Mouse (Mus musculus) CD8-positive naive resting alpha-beta T cell, adult 2 months (primary cell): ENCODE data around the gene Nid2.

Experiments
- DNase-seq, 2 experiments: peaks; one replicate each; pipeline ENCODE4 v3.0.0; 2022; ENCODE audit warnings: low read depth in 2 of 2, low spot score in 2 of 2

Nid2 gene

DNA sequence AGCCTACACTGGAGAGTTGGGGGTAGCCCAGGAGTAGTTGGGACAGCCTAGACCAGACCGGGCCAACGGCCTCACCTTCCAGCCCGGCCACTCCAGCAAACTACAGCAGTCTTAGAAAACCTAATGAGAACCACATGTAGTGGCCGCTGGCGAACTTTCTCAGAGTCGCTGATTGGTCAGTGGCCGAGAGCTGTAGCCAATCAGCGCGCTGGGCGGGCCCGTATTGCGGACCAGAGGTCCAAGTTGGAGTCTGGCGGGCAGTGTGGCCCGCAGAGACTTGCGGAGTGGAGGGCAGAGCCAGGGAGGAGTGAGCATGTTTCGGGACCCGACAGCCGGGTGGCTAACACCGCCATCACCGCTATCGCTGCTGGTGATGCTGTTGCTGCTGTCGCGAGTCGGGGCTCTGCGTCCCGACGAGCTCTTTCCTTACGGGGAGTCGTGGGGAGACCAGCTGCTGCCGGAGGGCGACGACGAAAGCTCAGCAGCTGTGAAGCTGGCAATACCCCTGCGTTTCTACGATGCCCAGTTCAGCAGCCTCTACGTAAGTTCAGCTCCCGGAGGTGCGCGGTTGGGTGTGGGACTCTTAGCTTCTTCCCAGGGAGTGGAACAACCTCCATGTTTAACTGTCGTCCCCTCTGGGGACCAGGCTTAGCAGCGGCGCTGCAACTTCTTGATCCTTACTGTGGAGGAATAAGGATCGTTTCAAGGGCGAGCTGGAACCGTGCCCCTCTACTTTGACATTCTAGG is at the start of gene Nid2:
Nid2 (plus strand) TSS at position 241 of the 747 bp plus-strand sequence.
- no peak for DNase-seq

- DNase-seq: no peak
Observed at GRCm38 (mm10) chr14:19701546-19701945, 49.5 kb upstream of the Nid2 start.

DNA sequence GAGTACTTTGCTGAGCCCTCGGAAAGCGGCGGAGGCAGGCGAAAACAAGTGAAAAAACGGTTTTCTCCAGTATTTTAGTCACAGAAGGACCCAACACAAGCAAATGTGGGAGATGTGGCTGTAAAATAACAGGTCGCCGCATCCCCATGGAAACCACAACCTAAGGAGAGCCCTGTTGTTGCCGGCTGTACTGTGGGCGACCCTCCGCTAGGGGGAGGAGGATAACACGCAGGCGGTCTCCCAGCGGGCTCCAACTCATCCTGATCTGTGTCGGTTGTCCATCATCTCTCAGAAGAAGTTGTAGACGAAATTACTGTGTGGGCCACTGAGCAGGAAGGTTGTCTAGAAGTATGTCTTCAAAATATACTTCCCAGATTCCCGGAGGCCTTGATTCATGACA is 45.4 kb upstream of the Nid2 start:
- DNase-seq: peak; percentile 39 to 46

GRCm38 (mm10) chr14:19706454-19706853 is 44.6 kb upstream of the Nid2 start:
- DNase-seq: peak; percentile 41 to 51

DNA sequence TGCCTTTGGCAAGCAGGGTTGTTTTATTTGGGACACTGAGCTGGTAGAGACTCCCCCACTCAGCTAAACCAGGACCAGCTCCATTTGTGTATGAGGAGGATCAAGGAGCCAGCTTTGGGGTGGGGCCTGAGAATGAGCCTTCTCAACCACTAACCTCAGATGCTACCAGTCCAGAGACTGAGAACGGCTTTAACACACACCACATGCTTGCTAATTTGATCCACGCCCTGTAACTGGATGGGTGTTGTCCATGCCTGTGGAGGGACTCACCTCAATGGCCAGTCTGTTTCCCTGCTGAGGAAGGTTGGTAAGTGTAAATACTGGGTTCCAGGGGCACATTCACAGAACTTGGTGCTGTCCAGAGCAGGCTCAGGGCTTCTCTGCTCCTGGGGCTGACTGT is 44.1 kb upstream of the Nid2 start:
- no peak for DNase-seq

DNA sequence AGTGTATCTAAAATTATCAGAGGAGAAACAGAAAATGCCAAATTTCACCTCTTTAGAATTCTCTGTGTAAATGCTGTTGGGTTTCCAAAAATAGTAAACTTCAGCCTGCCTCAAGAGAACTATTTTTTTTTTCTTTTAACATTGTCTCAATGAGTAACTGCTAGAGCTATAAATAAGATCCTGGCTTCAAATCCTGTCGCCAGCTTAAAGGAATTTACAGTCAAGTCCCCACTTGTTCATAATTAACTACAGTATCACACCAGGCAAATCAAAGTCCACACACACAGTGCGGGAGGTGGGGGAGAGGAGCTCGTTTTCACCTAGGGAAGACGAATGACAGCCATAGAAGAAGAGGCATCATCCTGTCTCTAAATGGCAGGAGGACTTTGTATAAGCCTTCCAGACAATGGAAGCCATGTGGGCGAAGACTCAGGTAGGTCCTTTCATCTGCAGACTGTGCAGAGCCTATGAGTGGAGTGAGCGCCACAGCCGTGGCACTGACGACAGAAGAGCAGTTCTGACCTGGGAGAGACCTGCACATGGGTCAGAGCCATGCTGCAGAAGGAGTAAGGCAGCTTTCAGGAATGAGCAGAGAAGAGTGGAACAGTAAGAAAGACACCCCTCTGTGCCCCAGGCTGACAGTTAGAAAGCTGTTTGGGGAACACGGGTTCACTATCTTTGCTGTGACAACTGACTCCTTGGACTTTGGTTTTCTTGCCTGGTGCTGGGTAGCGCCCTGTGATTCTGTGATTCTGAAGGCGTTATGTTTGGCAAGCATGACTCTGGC is 43.2 kb upstream of the Nid2 start:
- no peak for DNase-seq

- no peak for DNase-seq
Observed at GRCm38 (mm10) chr14:19709161-19709560, 41.9 kb upstream of the Nid2 start.

DNA sequence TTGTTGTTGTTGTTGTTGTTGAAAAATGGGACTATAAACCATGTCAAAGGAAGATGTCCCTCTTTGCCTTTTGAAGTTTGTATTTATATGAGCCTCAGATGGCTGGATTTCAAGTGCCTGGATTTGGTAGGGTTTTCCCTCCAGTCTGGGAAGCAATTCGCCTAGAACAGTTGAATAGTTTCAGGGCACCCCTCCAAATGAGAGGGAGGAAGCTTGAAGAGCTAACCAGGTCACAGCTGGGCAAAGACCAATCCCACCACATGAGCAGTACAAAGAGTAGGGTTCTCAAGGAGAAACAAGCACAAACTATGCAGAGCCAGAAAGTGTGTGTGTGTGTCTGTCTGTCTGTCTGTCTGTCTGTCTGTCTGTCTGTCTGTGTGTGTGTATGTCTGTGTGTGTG is 39.3 kb upstream of the Nid2 start:
- no peak for DNase-seq

- DNase-seq: no peak
Observed at GRCm38 (mm10) chr14:19713067-19713466, 38.0 kb upstream of the Nid2 start.

GRCm38 (mm10) chr14:19719077-19719476 is 32.0 kb upstream of the Nid2 start:
- DNase-seq: no peak

DNA sequence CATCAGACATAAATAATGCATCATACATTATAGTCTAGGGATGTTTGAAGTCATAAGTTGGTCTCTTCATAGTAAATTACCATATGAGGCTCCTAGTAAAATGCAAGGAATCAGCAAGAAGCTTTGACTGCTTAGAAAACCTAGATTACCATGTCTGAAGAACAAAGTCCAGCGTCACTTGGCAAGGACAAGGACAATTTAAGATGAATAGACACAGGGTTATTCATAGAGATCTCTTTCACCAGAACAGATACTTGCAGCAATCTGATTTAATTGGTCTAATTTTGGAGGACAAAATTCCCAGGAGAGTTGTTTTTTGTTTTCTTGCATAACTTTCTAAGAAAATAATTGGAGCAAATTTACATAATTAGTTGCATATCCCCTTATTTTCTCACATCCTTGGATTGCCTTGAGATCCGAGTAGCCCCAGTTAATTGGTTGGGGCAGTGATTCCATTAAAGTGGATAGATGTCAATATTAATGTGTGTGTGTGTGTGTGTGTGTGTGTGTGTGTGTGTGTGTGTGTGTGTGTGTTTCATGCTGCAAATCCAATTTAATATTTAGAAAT is 30.9 kb upstream of the Nid2 start:
- no peak for DNase-seq

DNA sequence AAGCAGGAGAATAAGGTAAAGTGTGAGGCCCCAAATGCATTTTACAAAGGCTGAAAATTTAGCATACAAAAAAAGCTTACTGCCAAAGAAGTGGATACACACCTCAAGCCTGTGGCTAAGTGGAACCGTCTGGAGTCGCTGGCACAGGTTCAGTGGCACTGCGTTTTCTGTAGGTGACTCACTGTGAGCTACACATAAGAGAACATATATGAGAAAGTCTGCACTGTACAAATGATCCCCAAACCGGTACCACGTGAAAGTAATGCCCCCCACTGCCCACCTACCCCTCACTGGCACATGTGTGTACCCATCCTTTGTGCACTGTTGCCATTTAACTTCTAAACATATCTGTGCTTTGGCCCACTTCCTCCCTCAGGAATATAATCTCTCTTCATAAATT is 22.8 kb upstream of the Nid2 start:
- no peak for DNase-seq

- no peak for DNase-seq
Observed at GRCm38 (mm10) chr14:19728737-19729136, 22.3 kb upstream of the Nid2 start.

DNA sequence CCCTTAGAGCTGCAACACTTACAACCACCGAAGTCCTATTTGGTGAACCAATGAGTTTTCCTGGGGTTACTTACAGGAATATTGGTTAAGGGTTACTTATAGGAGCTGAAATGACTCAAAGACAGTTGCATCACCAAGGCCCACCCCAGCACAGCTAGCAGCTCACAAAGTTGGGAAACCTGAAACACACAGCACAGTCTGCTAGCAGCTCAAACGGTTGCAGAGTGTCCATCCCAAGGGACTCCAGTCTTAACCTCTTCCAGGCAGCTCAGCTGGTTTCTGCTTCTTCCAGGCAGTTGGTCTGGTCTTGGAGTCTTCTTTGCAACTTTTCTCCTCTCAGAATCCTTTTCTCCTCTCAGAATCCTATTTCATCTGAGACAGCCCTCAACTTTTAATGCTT is 19.0 kb upstream of the Nid2 start:
- DNase-seq: no peak

DNA sequence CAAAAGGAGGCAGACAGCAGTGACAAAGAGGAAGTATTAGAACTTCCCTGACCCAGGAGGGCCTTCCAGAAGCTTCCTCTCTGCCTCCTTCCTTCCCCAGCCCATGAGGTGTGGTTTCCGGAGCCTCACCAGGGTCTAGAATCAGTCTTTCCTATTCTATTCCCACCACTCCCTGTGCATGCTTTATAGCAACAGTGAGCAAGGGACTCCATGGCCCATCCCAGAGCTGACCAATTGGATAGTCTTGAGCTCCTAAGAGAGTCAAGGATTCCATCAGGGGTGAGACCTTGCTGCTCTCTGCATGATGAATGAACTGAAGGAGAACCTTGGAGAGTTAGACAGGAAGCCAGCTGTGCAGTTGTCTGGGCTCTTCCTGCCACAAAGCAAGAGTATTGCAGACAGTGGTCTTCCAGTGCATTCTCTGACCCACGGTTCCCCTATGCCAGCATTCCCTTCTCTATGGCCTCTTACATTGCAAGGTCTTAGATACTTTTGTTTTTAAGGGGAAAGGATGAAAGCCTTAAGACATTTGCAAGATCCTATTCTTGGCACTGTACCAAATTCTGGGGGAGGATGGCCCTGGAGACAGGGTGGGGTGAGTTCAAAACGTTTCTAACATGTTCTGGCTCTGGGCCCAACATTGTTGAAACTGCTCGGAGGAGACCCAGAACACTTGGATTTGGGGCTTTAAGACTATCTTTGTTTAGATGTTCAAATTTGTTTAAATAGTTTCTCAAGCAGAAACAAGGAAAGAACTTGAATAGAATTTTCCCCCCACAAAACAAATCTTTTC is 17.4 kb upstream of the Nid2 start:
- DNase-seq: no peak

GRCm38 (mm10) chr14:19735303-19735702 is 15.8 kb upstream of the Nid2 start:
- no peak for DNase-seq

GRCm38 (mm10) chr14:19737568-19737967 is 13.5 kb upstream of the Nid2 start:
- no peak for DNase-seq

DNA sequence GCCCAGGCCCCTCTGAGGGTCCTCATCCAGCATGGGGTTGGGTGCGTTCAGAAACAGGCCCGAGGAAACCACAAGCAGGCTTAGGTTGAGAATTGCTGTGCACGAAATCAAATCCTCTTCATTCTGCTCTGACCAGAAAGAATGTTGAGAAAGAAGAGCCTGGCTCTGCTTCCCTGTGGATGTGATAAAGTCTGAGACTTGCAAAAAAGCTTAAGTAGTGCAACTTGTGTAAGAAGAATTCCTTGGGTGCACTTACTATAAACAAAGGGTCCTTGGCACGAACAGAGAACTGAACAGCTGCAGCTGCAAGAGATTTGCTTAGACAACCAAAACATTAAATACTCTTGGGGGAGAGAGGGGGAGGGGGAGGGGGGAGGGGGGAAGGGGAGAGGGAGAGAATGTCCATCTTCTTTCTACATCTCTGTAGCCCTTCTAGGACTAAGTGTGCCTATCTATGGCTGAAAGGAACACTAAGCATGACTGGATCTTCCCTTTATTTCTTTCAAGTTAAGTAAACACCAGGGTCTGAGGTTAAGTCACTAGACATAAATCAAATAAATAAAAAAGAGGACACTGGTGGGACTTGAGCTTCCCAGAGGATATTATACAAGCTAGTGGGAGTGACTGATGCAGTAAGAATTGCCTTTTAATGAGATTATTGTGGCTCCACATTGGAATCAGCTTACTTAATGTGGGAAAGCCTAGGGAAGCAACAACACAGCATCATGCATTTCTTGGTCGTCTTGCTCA is 12.8 kb upstream of the Nid2 start:
- no peak for DNase-seq

GRCm38 (mm10) chr14:19739416-19740146 is 11.5 kb upstream of the Nid2 start:
- no peak for DNase-seq

- DNase-seq: no peak
Observed at GRCm38 (mm10) chr14:19740147-19740738, 10.8 kb upstream of the Nid2 start.
